In genomic region chrX:111881251-111881650, GRCm38 (mm10) we compare ENCODE assay signal across 33 mouse cellular contexts. TPM values are rescaled to one million over a fixed set of nuclear protein-coding genes. Genes with fewer than 3 reads are reported as not detected.
"Had no signal": no experiment of that assay in that cellular context is flagged by ENCODE, and none has a peak within 500 bp of the region (broad histone marks: within the 10 kb centered on the region; RNA-seq: fewer than 3 reads in every experiment).

No protein-coding gene starts in this region.

- H3K27me3 ChIP-seq: heart, embryonic 12.5 days; hindbrain, embryonic 13.5 days; hindbrain, embryonic 15.5 days; intestine, embryonic 15.5 days; limb, embryonic 12.5 days; liver, embryonic 13.5 days had no signal

- H3K9me3 ChIP-seq: heart, embryonic 10.5 days; heart, embryonic 12.5 days; hindbrain, embryonic 13.5 days; hindbrain, embryonic 15.5 days; intestine, embryonic 15.5 days; limb, embryonic 10.5 days; limb, embryonic 12.5 days; liver, embryonic 13.5 days had no signal

- H3K9ac ChIP-seq: heart, embryonic 12.5 days; hindbrain, embryonic 13.5 days; hindbrain, embryonic 15.5 days; intestine, embryonic 15.5 days; limb, embryonic 12.5 days; liver, embryonic 13.5 days had no signal

- H3K4me2 ChIP-seq: heart, embryonic 12.5 days; hindbrain, embryonic 13.5 days; hindbrain, embryonic 15.5 days; intestine, embryonic 15.5 days; limb, embryonic 12.5 days; liver, embryonic 11.5 days; liver, embryonic 13.5 days had no signal

- H3K4me3 ChIP-seq: heart, adult 2 months; heart, embryonic 10.5 days; heart, embryonic 12.5 days; hindbrain, embryonic 13.5 days; hindbrain, embryonic 15.5 days; intestine, embryonic 15.5 days; layer of hippocampus, adult 2 months; left cerebral cortex, adult 2 months; limb, embryonic 10.5 days; limb, embryonic 12.5 days; liver, embryonic 13.5 days had no signal

- H3K36me3 ChIP-seq: heart, embryonic 10.5 days; heart, embryonic 12.5 days; hindbrain, embryonic 13.5 days; hindbrain, embryonic 15.5 days; intestine, embryonic 15.5 days; limb, embryonic 10.5 days; limb, embryonic 12.5 days; liver, embryonic 13.5 days had no signal

- H3K27ac ChIP-seq: heart, adult 2 months; heart, embryonic 10.5 days; hindbrain, embryonic 13.5 days; hindbrain, embryonic 15.5 days; intestine, embryonic 15.5 days; layer of hippocampus, adult 2 months; left cerebral cortex, adult 2 months; limb, embryonic 10.5 days; limb, embryonic 12.5 days; liver, embryonic 13.5 days had no signal

- DNase-seq: gastrocnemius, postnatal 14 days; gastrocnemius, postnatal 36 days; heart, adult 11 months; heart, adult 2 months; heart, postnatal 10 days; heart, postnatal 4 days; kidney, adult 18-20 months; kidney, adult 8-10 months; kidney, postnatal 10 days; kidney, postnatal 25 days; kidney, postnatal 4 days; liver; liver, embryonic 13.5 days had no signal

- ATAC-seq: inflammation-experienced regulatory T-cells, adult 6 months; intestine, embryonic 15.5 days; intestine, postnatal 0 days had no signal

- H3K4me1 ChIP-seq: heart, embryonic 10.5 days; heart, embryonic 12.5 days; hindbrain, embryonic 13.5 days; hindbrain, embryonic 15.5 days; intestine, embryonic 15.5 days; limb, embryonic 10.5 days; limb, embryonic 12.5 days; liver, embryonic 13.5 days had no signal

RNA-seq across cellular contexts. Expression of gene Gm45194, which starts 9.9 kb away (rescaled TPM):
- total RNA-seq: gastrocnemius, adult 8-10 months; gastrocnemius, postnatal 36 days; heart, adult 2 months; heart, postnatal 10 days; heart, postnatal 25 days; heart, postnatal 4 days; layer of hippocampus, adult 2 months; layer of hippocampus, postnatal 25 days; left cerebral cortex, adult 2 months; left cerebral cortex, postnatal 36 days had no signal
- polyA plus RNA-seq: frontal cortex, adult 2 months; gonadal fat pad, adult 2 months; heart, adult 2 months; heart, embryonic 14.5 days; heart, embryonic 16.5 days; hindbrain, embryonic 15.5 days; inflammation-experienced regulatory T-cells, adult 6 months; intestine, postnatal 0 days; liver, embryonic 13.5 days had no signal
